Mouse (Mus musculus): ENCODE data around the gene C130074G19Rik. TPM values are rescaled to one million over a fixed set of nuclear protein-coding genes. Genes with fewer than 3 reads are reported as not detected.

Gene C130074G19Rik
- polyA plus RNA-seq, 1 experiment, result 45.1 TPM

GRCm38 (mm10) chr1:184912336-184912735 lies 29.3 kb upstream of the C130074G19Rik start:
- WGBS, result 89% methylated on average over 18 of the region's 18 CpGs
- no peak overlapping the region for H3K27ac ChIP-seq (ENCODE audit: insufficient read depth, low read depth, low read length)
- no peaks in the 10 kb centered on the region for H3K36me3 ChIP-seq (ENCODE audit: control insufficient read depth, insufficient read depth, low read length)
- peaks cover 14% of the 10 kb centered on the region for H3K4me1 ChIP-seq (ENCODE audit: control insufficient read depth, insufficient read depth, insufficient read length, low read length)
- TF ChIP-seq CTCF (IDR thresholded peaks at IDR 0.05; ENCODE audit: extremely low read depth, insufficient read length, insufficient replicate concordance, low read depth, low read length) (no peak), POLR2A (IDR thresholded peaks at IDR 0.05; ENCODE audit: low read depth, low read length) (no peak)
- no peak overlapping the region for H3K4me3 ChIP-seq (ENCODE audit: low read depth, low read length)
- no peaks in the 10 kb centered on the region for H3K27me3 ChIP-seq (ENCODE audit: control insufficient read depth, insufficient read depth, low read length)

GRCm38 (mm10) chr1:184911861-184912260 lies 28.8 kb upstream of the C130074G19Rik start:
- H3K4me3 ChIP-seq (ENCODE audit: low read depth, low read length), result no peak overlapping the region
- H3K4me1 ChIP-seq (ENCODE audit: control insufficient read depth, insufficient read depth, insufficient read length, low read length), result peaks cover 14% of the 10 kb centered on the region
- 15% methylated on average over 6 of the region's 6 CpGs for WGBS
- no peaks in the 10 kb centered on the region for H3K27me3 ChIP-seq (ENCODE audit: control insufficient read depth, insufficient read depth, low read length)
- no peak overlapping the region for H3K27ac ChIP-seq (ENCODE audit: insufficient read depth, low read depth, low read length)
- no peak for TF ChIP-seq POLR2A (IDR thresholded peaks at IDR 0.05; ENCODE audit: low read depth, low read length)
- no peak for TF ChIP-seq CTCF (IDR thresholded peaks at IDR 0.05; ENCODE audit: extremely low read depth, insufficient read length, insufficient replicate concordance, low read depth, low read length)
- no peaks in the 10 kb centered on the region for H3K36me3 ChIP-seq (ENCODE audit: control insufficient read depth, insufficient read depth, low read length)

- 12% methylated on average over 9 of the region's 9 CpGs for WGBS
- peak overlapping the region; percentile 39; the same call in 1 of the 2 replicates for H3K4me3 ChIP-seq (ENCODE audit: low read depth, low read length)
- peaks cover 14% of the 10 kb centered on the region for H3K4me1 ChIP-seq (ENCODE audit: control insufficient read depth, insufficient read depth, insufficient read length, low read length)
- TF ChIP-seq CTCF (IDR thresholded peaks at IDR 0.05; ENCODE audit: extremely low read depth, insufficient read length, insufficient replicate concordance, low read depth, low read length), result no peak
- no peak for TF ChIP-seq POLR2A (IDR thresholded peaks at IDR 0.05; ENCODE audit: low read depth, low read length)
- no peaks in the 10 kb centered on the region for H3K36me3 ChIP-seq (ENCODE audit: control insufficient read depth, insufficient read depth, low read length)
- H3K27ac ChIP-seq (ENCODE audit: insufficient read depth, low read depth, low read length), result peak overlapping the region; percentile 33; the same call in 1 of the 2 replicates
- H3K27me3 ChIP-seq (ENCODE audit: control insufficient read depth, insufficient read depth, low read length), result no peaks in the 10 kb centered on the region
Observed at GRCm38 (mm10) chr1:184908558-184908957, 25.5 kb upstream of the C130074G19Rik start.

GRCm38 (mm10) chr1:184905904-184906745 lies 23.1 kb upstream of the C130074G19Rik start:
- 96% methylated on average over 12 of the region's 12 CpGs for WGBS
- Histone ChIP-seq H3K36me3 (ENCODE audit: control insufficient read depth, insufficient read depth, low read length) (no peaks in the 10 kb centered on the region), H3K4me1 (ENCODE audit: control insufficient read depth, insufficient read depth, insufficient read length, low read length) (peaks cover 7% of the 10 kb centered on the region), H3K27me3 (ENCODE audit: control insufficient read depth, insufficient read depth, low read length) (no peaks in the 10 kb centered on the region), H3K27ac (ENCODE audit: insufficient read depth, low read depth, low read length) (no peak overlapping the region), H3K4me3 (ENCODE audit: low read depth, low read length) (no peak overlapping the region)
- TF ChIP-seq POLR2A (IDR thresholded peaks at IDR 0.05; ENCODE audit: low read depth, low read length) (no peak), CTCF (IDR thresholded peaks at IDR 0.05; ENCODE audit: extremely low read depth, insufficient read length, insufficient replicate concordance, low read depth, low read length) (no peak)

- Histone ChIP-seq H3K36me3 (ENCODE audit: control insufficient read depth, insufficient read depth, low read length) (no peaks in the 10 kb centered on the region), H3K27me3 (ENCODE audit: control insufficient read depth, insufficient read depth, low read length) (no peaks in the 10 kb centered on the region), H3K4me3 (ENCODE audit: low read depth, low read length) (no peak overlapping the region), H3K4me1 (ENCODE audit: control insufficient read depth, insufficient read depth, insufficient read length, low read length) (peaks cover 7% of the 10 kb centered on the region), H3K27ac (ENCODE audit: insufficient read depth, low read depth, low read length) (no peak overlapping the region)
- TF ChIP-seq CTCF (IDR thresholded peaks at IDR 0.05; ENCODE audit: extremely low read depth, insufficient read length, insufficient replicate concordance, low read depth, low read length), result no peak
- TF ChIP-seq POLR2A (IDR thresholded peaks at IDR 0.05; ENCODE audit: low read depth, low read length), result no peak
- WGBS, result 92% methylated on average over 19 of the region's 19 CpGs
Observed at GRCm38 (mm10) chr1:184905371-184905770, 22.4 kb upstream of the C130074G19Rik start.

GRCm38 (mm10) chr1:184903697-184904096 lies 20.7 kb upstream of the C130074G19Rik start:
- no peaks in the 10 kb centered on the region for H3K36me3 ChIP-seq (ENCODE audit: control insufficient read depth, insufficient read depth, low read length)
- no peak overlapping the region for H3K27ac ChIP-seq (ENCODE audit: insufficient read depth, low read depth, low read length)
- 74% methylated on average over 7 of the region's 7 CpGs for WGBS
- H3K27me3 ChIP-seq (ENCODE audit: control insufficient read depth, insufficient read depth, low read length), result no peaks in the 10 kb centered on the region
- H3K4me3 ChIP-seq (ENCODE audit: low read depth, low read length), result no peak overlapping the region
- peaks cover 5% of the 10 kb centered on the region for H3K4me1 ChIP-seq (ENCODE audit: control insufficient read depth, insufficient read depth, insufficient read length, low read length)
- no peak for TF ChIP-seq CTCF (IDR thresholded peaks at IDR 0.05; ENCODE audit: extremely low read depth, insufficient read length, insufficient replicate concordance, low read depth, low read length)
- TF ChIP-seq POLR2A (IDR thresholded peaks at IDR 0.05; ENCODE audit: low read depth, low read length), result no peak

- H3K4me3 ChIP-seq (ENCODE audit: low read depth, low read length), result no peak overlapping the region
- no peaks in the 10 kb centered on the region for H3K4me1 ChIP-seq (ENCODE audit: control insufficient read depth, insufficient read depth, insufficient read length, low read length)
- WGBS, result 91% methylated on average over 7 of the region's 7 CpGs
- no peaks in the 10 kb centered on the region for H3K36me3 ChIP-seq (ENCODE audit: control insufficient read depth, insufficient read depth, low read length)
- no peak overlapping the region for H3K27ac ChIP-seq (ENCODE audit: insufficient read depth, low read depth, low read length)
- TF ChIP-seq POLR2A (IDR thresholded peaks at IDR 0.05; ENCODE audit: low read depth, low read length) (no peak), CTCF (IDR thresholded peaks at IDR 0.05; ENCODE audit: extremely low read depth, insufficient read length, insufficient replicate concordance, low read depth, low read length) (no peak)
- no peaks in the 10 kb centered on the region for H3K27me3 ChIP-seq (ENCODE audit: control insufficient read depth, insufficient read depth, low read length)
Observed at GRCm38 (mm10) chr1:184902886-184903285, 19.9 kb upstream of the C130074G19Rik start.
